Mouse (Mus musculus): ENCODE data around the gene Helq. TPM values are rescaled to one million over a fixed set of nuclear protein-coding genes. Genes with fewer than 3 reads are reported as not detected.

Helq gene
- 10 to 100 TPM; 25.6 to 25.9 TPM for polyA plus RNA-seq (2017; shearing (Covaris generic))

GRCm38 (mm10) chr5:100798165-100798860, at the start of gene Helq, which contains the start of gene Mrps18c:
Gene Helq (minus strand): TSS chr5:100798598.
Gene Mrps18c (plus strand): TSS chr5:100798627.

GRCm38 (mm10) chr5:100845485-100845847, 47.1 kb upstream of the Helq start, which contains the start of gene Gpat3:
Gene Gpat3 (plus strand): TSS chr5:100845713.

DNA sequence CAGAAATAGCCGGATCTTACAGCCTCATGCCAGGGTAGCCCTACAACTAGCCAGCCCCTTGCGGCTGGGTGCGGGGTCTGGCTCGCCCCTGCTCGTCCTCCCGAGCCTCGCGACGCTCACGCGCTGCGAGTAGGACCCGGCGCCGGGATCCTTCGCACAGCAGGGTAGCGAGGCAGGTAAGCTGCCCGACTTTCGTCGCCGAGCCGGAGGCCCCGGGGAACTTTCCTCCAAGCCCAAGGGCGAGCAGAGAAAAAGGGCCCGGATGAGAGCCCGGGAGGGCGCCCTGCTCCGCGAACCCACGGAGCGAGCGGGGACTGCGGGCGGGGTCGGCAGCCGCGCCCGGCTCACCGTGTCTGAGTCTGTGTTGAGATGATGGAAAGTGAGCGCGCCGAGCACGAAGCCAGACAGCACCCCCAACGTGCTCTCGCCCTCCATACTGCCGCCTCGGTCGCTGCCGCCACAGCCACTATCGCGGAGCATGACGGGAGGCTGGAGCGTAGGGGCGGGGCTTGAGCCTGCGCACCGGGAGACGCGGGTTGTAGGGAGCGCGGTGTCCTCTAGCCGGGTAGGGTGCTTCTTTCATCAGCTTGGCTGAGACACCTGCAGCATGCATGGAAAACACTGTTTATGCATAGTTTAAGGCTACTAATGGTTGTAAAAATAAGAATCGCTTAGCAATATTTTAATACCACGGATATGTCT, 22.2 kb upstream of the Helq start, which contains the start of gene Abraxas1:
TSS of gene Abraxas1 (minus strand) at position 483 of the 702 bp plus-strand sequence.

DNA sequence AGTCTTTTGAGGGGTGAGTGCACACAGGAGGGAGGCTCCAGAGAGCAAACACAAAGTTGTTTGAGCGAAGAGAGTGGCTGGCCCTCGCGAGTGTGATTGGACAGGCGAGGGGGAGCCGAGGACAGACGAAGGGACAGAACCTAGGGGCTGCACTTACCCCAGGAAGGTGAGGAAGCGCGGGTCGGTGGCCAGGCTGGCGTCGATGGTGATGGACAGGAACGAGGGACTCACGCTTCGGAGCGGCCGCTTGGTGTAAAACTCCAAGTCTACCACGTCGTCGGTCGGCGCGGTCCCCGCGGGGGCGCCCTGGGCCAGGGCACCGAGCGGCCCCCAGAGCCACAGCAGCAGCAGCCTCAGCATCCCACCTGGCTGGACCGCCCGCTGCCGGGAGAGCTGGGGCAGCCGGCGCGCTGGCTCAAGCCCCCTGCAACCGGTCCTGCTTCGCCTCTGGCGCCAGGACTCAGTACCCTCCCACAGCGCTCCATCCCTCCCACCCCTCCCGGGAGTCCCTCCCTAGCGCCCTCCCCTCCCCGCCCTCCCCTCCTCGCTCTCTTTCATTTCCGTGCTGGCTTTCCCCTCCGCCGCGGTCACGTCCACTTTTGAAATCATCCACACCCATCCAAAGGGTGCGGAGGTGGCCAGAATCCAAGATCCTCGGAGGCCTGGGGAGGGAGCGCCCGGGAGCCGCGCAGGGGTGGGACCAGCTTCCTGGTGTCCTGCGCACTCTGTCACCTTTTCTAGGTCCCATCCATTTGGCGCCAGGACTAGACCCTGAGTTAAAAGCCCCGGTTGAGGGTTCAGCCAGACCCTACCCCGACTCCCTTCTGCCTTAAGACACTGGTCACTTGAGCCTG, 78.9 kb downstream of the Helq start, which contains the start of gene Hpse:
TSS of gene Hpse (minus strand) at position 482 of the 854 bp plus-strand sequence.

Other genes with a start within 250 kb of the Helq start
- gene Plac8, start 226.4 kb downstream of the Helq start, polyA plus RNA-seq (2017; shearing (Covaris generic)), result 1 to 10 TPM; 5.7 to 8.8 TPM
- 10 to 100 TPM; 37.7 to 40.1 TPM for gene Coq2, start 123.5 kb downstream of the Helq start, polyA plus RNA-seq (2017; shearing (Covaris generic))
- 1 to 10 TPM; 1.2 to 3.9 TPM for gene Hpse, start 78.9 kb downstream of the Helq start, polyA plus RNA-seq (2017; shearing (Covaris generic))
- gene Mrps18c, start within 50 bp of the Helq start, polyA plus RNA-seq (2017; shearing (Covaris generic)), result 100 to 1,000 TPM; 112 to 129 TPM
- gene Abraxas1, start 22.4 kb upstream of the Helq start, polyA plus RNA-seq (2017; shearing (Covaris generic)), result 10 to 100 TPM; 23.8 to 27.9 TPM
- 1 to 10 TPM in 1 of 2 experiments, not detected in 1; 2.3 TPM for gene Gpat3, start 47.1 kb upstream of the Helq start, polyA plus RNA-seq (2017; shearing (Covaris generic))